Mouse (Mus musculus): Measurements from ENCODE around the gene Gm9573. TPM values are rescaled to one million over a fixed set of nuclear protein-coding genes. Genes with fewer than 3 reads are reported as not detected.

Gm9573 gene
- polyA plus RNA-seq (2017; shearing (Covaris generic)) = not detected

DNA sequence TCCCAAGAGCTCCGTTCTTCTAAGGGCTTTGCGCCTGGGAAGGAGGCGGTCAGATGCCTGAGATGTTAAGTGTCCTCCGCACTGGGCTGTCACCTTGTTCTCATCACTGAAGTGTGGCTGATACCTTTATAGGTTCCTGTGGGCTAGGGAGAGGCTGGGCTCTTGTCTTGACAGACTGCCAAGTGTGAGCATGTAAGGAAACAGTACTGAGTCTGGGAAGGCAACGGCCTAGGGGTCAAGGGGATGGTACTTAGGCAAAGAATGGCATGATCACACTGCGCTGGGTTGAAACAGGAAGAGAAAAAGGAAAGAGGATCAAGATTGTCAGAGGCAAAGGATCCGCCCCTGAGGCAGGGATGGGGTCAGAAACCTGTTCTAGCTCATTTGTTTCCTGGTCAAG lies at the start of gene Gm9573:
Gm9573 (minus strand) TSS at position 101 of the 400 bp plus-strand sequence.

DNA sequence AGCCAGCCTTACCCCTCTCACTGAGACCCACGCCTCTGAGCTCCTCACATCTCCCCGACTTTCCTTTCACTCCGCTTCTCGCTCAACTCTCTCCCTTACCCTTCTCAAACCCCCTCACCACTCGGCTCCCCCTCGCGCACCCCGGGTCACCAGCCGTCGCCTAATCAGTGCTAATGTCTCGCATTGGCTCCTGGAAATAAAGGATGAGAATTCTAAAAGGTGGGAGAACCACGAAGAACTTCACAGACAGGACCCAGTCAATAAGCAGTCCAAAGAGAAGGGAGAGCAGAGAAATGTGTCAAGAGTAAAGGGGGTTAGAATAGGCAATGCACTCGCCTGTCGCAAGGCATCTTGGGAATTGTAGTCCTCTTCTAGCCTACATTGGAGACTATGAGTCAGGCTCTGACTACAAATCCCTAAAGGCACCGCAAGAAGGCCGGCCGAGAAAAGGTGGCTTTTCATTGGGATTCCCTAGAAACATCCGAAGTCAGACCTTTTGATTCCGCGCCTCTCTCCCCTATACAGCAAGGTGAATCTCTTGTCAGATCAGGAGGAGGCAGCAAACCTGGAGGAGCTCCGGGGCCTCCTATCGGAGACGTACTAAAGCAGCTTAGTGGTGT lies 47.1 kb upstream of the Gm9573 start, which contains the start of gene Gtf2h4:
Gtf2h4 (minus strand) TSS at position 324 of the 620 bp plus-strand sequence.

DNA sequence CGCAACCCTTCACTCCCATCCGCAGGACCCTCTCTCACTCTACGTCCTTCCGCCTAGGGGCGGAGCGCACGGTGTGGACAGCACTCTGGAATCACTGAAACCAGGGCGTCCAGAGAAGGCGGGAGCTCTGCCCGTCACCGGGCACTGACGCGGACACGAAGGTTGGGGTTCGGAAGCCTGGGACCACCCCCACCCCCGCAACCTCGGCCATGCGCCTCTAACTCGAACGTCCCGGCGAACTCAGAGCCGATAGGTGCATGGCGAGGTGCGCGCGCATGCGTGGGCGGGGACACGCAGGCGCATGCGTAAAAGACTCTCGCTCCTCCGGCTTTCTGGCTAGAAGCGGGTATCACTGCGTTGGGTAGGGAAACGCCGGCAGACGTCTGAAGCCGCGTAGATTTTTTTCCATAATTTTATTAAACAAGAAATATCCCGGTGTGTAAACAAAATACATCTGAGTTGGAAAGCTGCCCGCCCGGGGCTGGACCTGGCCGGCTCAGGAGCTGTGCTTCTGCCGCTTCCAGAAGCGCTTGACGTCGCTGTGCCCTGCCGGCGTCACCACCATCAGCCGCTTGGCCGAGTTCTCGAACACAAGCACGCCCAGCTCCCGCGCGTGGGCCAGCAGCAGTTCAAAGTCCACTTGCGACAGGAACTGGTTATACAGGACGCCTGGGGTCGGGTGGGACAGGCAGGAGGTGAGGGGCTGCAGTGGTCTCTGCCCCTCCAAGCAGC lies 41.1 kb upstream of the Gm9573 start, which contains the start of gene Vars2:
Vars2 (minus strand) TSS at position 259 of the 732 bp plus-strand sequence.

DNA sequence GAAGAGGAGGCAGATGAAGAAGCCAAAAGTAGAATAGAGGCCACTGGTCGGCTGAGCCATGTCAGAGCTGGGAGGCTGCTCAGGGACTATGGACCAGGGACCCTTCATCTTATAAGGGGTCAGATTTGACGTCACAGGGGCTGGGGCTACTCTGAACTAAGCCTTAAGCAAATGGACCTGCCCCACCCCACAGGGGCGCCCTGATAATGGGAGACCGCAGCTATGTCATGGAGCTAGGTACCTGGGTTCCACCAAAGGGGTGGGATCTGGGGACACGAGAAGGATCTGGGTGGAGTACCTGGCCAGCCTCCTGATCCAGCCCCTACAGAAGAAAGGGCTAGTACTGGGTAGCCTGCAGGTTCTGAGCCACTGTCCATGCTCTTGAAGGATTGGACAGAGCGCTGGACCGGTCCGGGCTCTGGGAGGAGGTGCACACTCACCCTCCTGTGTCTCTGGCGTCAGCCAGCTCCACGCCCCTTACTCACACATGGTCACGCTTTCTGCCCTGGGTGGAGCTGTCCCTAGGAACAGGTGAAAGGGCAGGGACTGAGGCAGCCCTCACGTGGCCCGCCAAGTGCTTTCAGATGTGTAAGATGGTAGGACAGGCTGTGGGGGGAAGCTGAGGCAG lies 17.3 kb upstream of the Gm9573 start, which contains the start of gene Mucl3:
Mucl3 (minus strand) TSS at position 87 of the 628 bp plus-strand sequence.

DNA sequence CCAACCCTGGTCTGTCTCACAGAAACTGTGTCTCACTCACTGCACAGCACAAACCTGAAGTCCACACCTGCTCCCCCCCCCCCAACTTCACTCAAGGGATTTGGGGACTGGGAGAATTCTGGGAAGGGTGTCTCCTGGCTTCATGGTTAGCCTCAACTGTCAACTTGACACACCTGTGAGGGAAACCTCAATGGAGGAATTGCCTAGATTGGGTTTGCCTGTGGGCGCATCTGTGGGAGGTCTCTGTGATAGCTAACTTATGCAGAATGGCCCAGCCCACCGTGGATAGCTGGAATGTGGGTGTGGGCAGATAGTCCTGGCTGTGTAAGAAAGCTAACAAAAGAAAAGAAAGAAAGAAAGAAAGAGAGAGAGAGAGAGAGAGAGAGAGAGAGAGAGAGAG lies 25.2 kb downstream of the Gm9573 start, which contains the start of gene Sfta2:
Sfta2 (plus strand) TSS at position 301 of the 400 bp plus-strand sequence.

Other genes starting within 250 kb of the Gm9573 start
- gene H2-Q4, start 247.0 kb downstream of the Gm9573 start, polyA plus RNA-seq (2017; shearing (Covaris generic)) = 69.3 TPM
- gene H2-Q6, start 201.8 kb downstream of the Gm9573 start, polyA plus RNA-seq (2017; shearing (Covaris generic)) = 1,046 TPM
- gene H2-Q7, start 187.5 kb downstream of the Gm9573 start, polyA plus RNA-seq (2017; shearing (Covaris generic)) = 2,635 TPM
- gene H2-Q10, start 156.5 kb downstream of the Gm9573 start, polyA plus RNA-seq (2017; shearing (Covaris generic)) = 121 TPM
- not detected for gene Pou5f1, start 120.6 kb downstream of the Gm9573 start, polyA plus RNA-seq (2017; shearing (Covaris generic))
- 12.1 TPM for gene Tcf19, start 109.8 kb downstream of the Gm9573 start, polyA plus RNA-seq (2017; shearing (Covaris generic))
- 15.1 TPM for gene Cchcr1, start 109.5 kb downstream of the Gm9573 start, polyA plus RNA-seq (2017; shearing (Covaris generic))
- not detected for gene Psors1c2, start 93.4 kb downstream of the Gm9573 start, polyA plus RNA-seq (2017; shearing (Covaris generic))
- gene Cdsn, start 74.5 kb downstream of the Gm9573 start, polyA plus RNA-seq (2017; shearing (Covaris generic)) = not detected
- gene 2300002M23Rik, start 59.2 kb downstream of the Gm9573 start, polyA plus RNA-seq (2017; shearing (Covaris generic)) = not detected
- not detected for gene Sfta2, start 25.1 kb downstream of the Gm9573 start, polyA plus RNA-seq (2017; shearing (Covaris generic))
- not detected for gene Mucl3, start 17.1 kb upstream of the Gm9573 start, polyA plus RNA-seq (2017; shearing (Covaris generic))
- gene Vars2, start 41.0 kb upstream of the Gm9573 start, polyA plus RNA-seq (2017; shearing (Covaris generic)) = 17.0 TPM
- gene Gtf2h4, start 47.1 kb upstream of the Gm9573 start, polyA plus RNA-seq (2017; shearing (Covaris generic)) = 14.7 TPM
- gene Ddr1, start 78.0 kb upstream of the Gm9573 start, polyA plus RNA-seq (2017; shearing (Covaris generic)) = 11.5 TPM
- gene Ier3, start 195.0 kb upstream of the Gm9573 start, polyA plus RNA-seq (2017; shearing (Covaris generic)) = 29.2 TPM
- 52.6 TPM for gene Flot1, start 196.6 kb upstream of the Gm9573 start, polyA plus RNA-seq (2017; shearing (Covaris generic))
- 71.0 TPM for gene Tubb5, start 211.7 kb upstream of the Gm9573 start, polyA plus RNA-seq (2017; shearing (Covaris generic))
- gene Mdc1, start 214.9 kb upstream of the Gm9573 start, polyA plus RNA-seq (2017; shearing (Covaris generic)) = 9.5 TPM
- gene Nrm, start 234.7 kb upstream of the Gm9573 start, polyA plus RNA-seq (2017; shearing (Covaris generic)) = 24.1 TPM
- gene Ppp1r18, start 239.0 kb upstream of the Gm9573 start, polyA plus RNA-seq (2017; shearing (Covaris generic)) = 384 TPM

All from effector memory CD4-positive, alpha-beta T cell, adult 5 months (primary cell).